Mouse (Mus musculus) embryo, embryonic 11 days (tissue): ENCODE data around the gene Rnf32.

Experiments
- DNase-seq: peaks from one replicate; pipeline ENCODE4 v3.0.0-alpha.2; 2015

Gene Rnf32

GRCm38 (mm10) chr5:29274746-29275145 lies 79.0 kb downstream of the Rnf32 start:
- DNase-seq, result peak; percentile 39
